Mouse (Mus musculus) hindbrain, embryonic 12.5 days (tissue): ENCODE results near the gene Ifngr2. TPM values are rescaled to one million over a fixed set of nuclear protein-coding genes. Genes with fewer than 3 reads are reported as not detected.

Source experiments
- ATAC-seq: fragments of 200-750 bp; cut with Nextera tagmentation; 2 replicates; pipeline ENCODE4 v1.8.0; 2017; ENCODE audit warnings: moderate TSS enrichment; ENCODE audit not compliant: low FRiP score
- H3K27ac ChIP-seq: fragments of 300-500 bp; sonication (generic); 2 replicates; pipeline ENCODE4 v1.5.1; 2016; ENCODE audit warnings: mild to moderate bottlenecking
- H3K27me3 ChIP-seq: fragments of 300-500 bp; sonication (generic); 2 replicates; pipeline ENCODE4 v1.6.1; 2016; ENCODE audit warnings: mild to moderate bottlenecking
- H3K36me3 ChIP-seq: fragments of 300-500 bp; sonication (generic); 2 replicates; pipeline ENCODE4 v1.6.1; 2016; ENCODE audit warnings: mild to moderate bottlenecking
- H3K4me1 ChIP-seq: fragments of 300-500 bp; sonication (generic); 2 replicates; pipeline ENCODE4 v1.6.1; 2016
- H3K4me2 ChIP-seq: fragments of 300-500 bp; sonication (generic); replicated peaks from 2 replicates; pipeline ENCODE4 v1.6.1; 2016; ENCODE audit warnings: mild to moderate bottlenecking
- H3K4me3 ChIP-seq: fragments of 300-500 bp; sonication (generic); 2 replicates; pipeline ENCODE4 v1.5.1; 2016; ENCODE audit warnings: mild to moderate bottlenecking
- H3K9ac ChIP-seq: fragments of 300-500 bp; sonication (generic); 2 replicates; pipeline ENCODE4 v1.6.1; 2016; ENCODE audit warnings: mild to moderate bottlenecking, moderate library complexity
- H3K9me3 ChIP-seq: fragments of 300-500 bp; sonication (generic); replicated peaks from 2 replicates; pipeline ENCODE4 v1.6.1; 2016; ENCODE audit warnings: mild to moderate bottlenecking
- WGBS: fragments of 180-500 bp; shearing (Covaris S2); methylation state at CpG from one replicate; pipeline ENCODE4 v1.1.7; 2016; 5-methylcytosine and 5-hydroxymethylcytosine counted together
- polyA plus RNA-seq: library from polyadenylated mRNA; unstranded; fragments of >200 nt; fragmentation: Nextera tagmentation; extraction: Ambion mirVana; gene quantifications from 2 replicates; pipeline ENCODE4 v1.2.1, GENCODE M21; 2016

Ifngr2 gene
- polyA plus RNA-seq, 1 experiment from 2014 or later = 48.6 TPM

DNA sequence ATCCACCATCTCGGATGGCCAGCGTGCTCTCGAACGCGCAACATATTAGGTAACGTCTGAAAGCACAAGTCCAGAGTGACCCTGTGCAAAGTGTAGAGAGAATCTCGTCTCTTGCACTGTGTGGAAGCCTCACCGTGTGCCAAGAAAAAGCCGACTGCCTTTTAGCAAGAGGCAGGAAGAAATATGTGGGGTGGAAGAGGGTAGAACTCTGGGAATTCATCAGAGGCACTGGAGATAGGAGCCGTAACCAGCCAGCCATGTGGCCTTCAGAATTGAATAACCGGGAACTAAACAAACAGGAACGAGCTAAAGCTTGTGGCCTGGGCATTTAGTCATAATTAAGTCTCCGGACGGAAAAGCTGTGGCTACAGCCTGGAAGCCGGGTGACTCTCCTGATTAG, 9.8 kb downstream of the Ifngr2 start:
- Histone ChIP-seq H3K27me3 (peaks cover 3% of the 10 kb centered on the region; the same call in 1 of the 2 replicates), H3K27ac (no peak overlapping the region), H3K4me2 (no peak overlapping the region), H3K36me3 (0 out of 2 replicates have a peak, but pooled peaks cover 16% of the 10 kb centered on the region), H3K4me1 (peaks cover 15% of the 10 kb centered on the region; the same call in 1 of the 2 replicates), H3K9me3 (no peaks in the 10 kb centered on the region), H3K9ac (no peak overlapping the region; the same call in 1 of the 2 replicates), H3K4me3 (no peak overlapping the region)
- WGBS = 81% methylated on average over 15 of the region's 15 CpGs
- no peak for ATAC-seq

GRCm38 (mm10) chr16:91557214-91557613, 10.3 kb downstream of the Ifngr2 start:
- peaks cover 3% of the 10 kb centered on the region; the same call in 1 of the 2 replicates for H3K27me3 ChIP-seq
- no peak overlapping the region for H3K27ac ChIP-seq
- H3K9me3 ChIP-seq = no peaks in the 10 kb centered on the region
- WGBS = 74% methylated on average over 7 of the region's 7 CpGs
- H3K4me2 ChIP-seq = no peak overlapping the region
- H3K9ac ChIP-seq = no peak overlapping the region
- no peak overlapping the region for H3K4me3 ChIP-seq
- peaks cover 19% of the 10 kb centered on the region; the same call in 1 of the 2 replicates for H3K36me3 ChIP-seq
- peaks cover 16% of the 10 kb centered on the region; the same call in 1 of the 2 replicates for H3K4me1 ChIP-seq
- no peak for ATAC-seq

- Histone ChIP-seq H3K4me3 (no peak overlapping the region), H3K4me1 (peaks cover 16% of the 10 kb centered on the region; the same call in 1 of the 2 replicates), H3K27ac (no peak overlapping the region), H3K4me2 (no peak overlapping the region), H3K36me3 (peaks cover 24% of the 10 kb centered on the region), H3K9me3 (no peaks in the 10 kb centered on the region), H3K9ac (no peak overlapping the region), H3K27me3 (peaks cover 3% of the 10 kb centered on the region; the same call in 1 of the 2 replicates)
- no peak for ATAC-seq
- WGBS = 93% methylated on average over 15 of the region's 15 CpGs
Measured at GRCm38 (mm10) chr16:91557693-91558092, 10.8 kb downstream of the Ifngr2 start.

DNA sequence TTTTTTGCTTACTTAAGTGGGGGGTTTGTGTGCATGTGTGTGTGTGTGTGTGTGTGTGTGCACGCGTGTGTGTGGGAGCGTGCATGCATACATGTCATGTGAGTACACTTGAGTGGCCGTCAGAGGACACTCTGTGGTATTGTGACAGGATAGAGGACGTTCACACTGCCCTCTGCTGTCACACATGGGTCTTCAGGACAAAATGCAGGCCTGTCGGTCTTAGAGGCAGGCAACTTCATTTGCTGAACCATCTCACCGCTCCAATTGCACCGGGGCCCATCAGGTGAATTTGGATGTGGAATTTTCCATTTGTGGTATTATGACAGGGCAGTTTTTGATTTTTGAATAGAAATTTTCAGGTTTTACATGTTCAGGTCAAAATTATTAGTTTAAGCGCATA, 14.2 kb downstream of the Ifngr2 start:
- Histone ChIP-seq H3K36me3 (peaks cover 41% of the 10 kb centered on the region), H3K4me1 (0 out of 2 replicates have a peak, but pooled peaks cover 4% of the 10 kb centered on the region), H3K4me2 (no peak overlapping the region), H3K9me3 (no peaks in the 10 kb centered on the region), H3K4me3 (no peak overlapping the region), H3K27me3 (no peaks in the 10 kb centered on the region), H3K27ac (no peak overlapping the region), H3K9ac (no peak overlapping the region)
- no peak for ATAC-seq
- WGBS = 55% methylated on average over 9 of the region's 9 CpGs

- H3K9me3 ChIP-seq = no peaks in the 10 kb centered on the region
- H3K36me3 ChIP-seq = peaks cover 41% of the 10 kb centered on the region
- no peaks in the 10 kb centered on the region for H3K27me3 ChIP-seq
- no peak overlapping the region; the same call in 1 of the 2 replicates for H3K4me3 ChIP-seq
- no peak for ATAC-seq
- H3K27ac ChIP-seq = no peak overlapping the region
- peak overlapping the region; percentile 19; the same call in 1 of the 2 replicates for H3K4me2 ChIP-seq
- H3K4me1 ChIP-seq = 0 out of 2 replicates have a peak, but pooled peaks cover 4% of the 10 kb centered on the region
- peak overlapping the region; percentile 39; the same call in 1 of the 2 replicates for H3K9ac ChIP-seq
- WGBS = 68% methylated on average over 38 of the region's 38 CpGs
Measured at GRCm38 (mm10) chr16:91561541-91562457, 14.9 kb downstream of the Ifngr2 start.

DNA sequence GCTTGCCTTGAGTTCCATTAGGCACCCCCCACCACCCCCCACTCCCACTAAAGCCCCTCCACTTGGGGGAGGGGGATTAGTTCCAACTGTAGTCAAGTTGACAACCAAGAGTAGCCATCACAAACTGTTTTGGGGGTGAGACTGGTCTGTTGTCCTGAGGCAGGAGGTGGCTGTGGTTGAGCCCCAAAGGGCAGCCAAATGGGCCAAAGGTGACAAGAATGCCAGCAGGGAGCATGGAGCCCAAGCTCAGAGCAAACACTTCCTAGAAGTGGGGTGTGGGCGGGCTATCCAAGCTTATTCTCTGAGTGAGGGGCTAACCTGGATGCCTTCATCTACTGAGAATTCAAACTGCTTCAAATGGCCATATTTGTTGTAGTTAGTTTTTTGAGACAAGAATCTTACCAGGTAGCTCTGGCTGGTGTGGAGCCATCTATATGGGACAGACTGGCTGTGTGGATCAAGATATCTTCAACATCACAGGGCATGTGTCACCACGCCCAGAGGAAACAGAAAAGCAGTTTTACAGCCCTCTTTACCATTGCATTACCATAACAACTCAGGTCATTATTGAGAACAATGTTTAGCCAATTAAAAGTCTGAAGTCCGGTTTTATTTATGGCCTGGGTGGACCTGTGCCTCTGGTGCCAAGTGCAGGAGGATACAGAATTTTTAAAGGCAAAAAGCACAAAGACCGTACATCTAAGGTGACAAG, 17.9 kb downstream of the Ifngr2 start:
- Histone ChIP-seq H3K4me3 (no peak overlapping the region), H3K4me2 (no peak overlapping the region), H3K9me3 (no peaks in the 10 kb centered on the region), H3K27ac (no peak overlapping the region), H3K9ac (no peak overlapping the region), H3K36me3 (peaks cover 27% of the 10 kb centered on the region), H3K4me1 (0 out of 2 replicates have a peak, but pooled peaks cover 4% of the 10 kb centered on the region), H3K27me3 (no peaks in the 10 kb centered on the region)
- WGBS = 89% methylated on average over 4 of the region's 4 CpGs
- ATAC-seq = no peak

- ATAC-seq = no peak
- H3K9ac ChIP-seq = no peak overlapping the region
- H3K36me3 ChIP-seq = peaks cover 25% of the 10 kb centered on the region
- H3K4me2 ChIP-seq = no peak overlapping the region
- 0 out of 2 replicates have a peak, but pooled peaks cover 4% of the 10 kb centered on the region for H3K4me1 ChIP-seq
- WGBS = 68% methylated on average over 9 of the region's 9 CpGs
- H3K4me3 ChIP-seq = no peak overlapping the region
- no peak overlapping the region for H3K27ac ChIP-seq
- no peaks in the 10 kb centered on the region for H3K9me3 ChIP-seq
- H3K27me3 ChIP-seq = no peaks in the 10 kb centered on the region
Measured at GRCm38 (mm10) chr16:91565292-91565951, 18.6 kb downstream of the Ifngr2 start.

DNA sequence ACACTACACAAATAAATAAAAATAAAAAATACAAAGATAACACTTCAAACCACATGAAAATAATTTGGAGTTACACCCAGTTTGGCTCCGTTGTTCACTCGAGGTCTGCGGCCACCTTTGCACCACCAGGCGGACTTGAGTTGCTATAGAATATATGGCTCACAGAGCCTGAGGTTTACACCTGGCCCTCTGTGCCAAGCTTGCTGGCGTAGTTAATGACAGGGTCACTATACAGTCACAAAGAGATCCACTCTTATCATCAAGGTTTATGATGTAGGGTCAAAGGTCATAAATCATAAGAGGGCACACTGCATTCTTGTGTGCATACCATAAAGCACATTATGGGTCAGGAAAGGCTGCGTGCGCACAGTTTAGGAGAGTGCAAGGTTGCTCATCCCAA, 19.1 kb downstream of the Ifngr2 start:
- Histone ChIP-seq H3K4me3 (no peak overlapping the region), H3K27me3 (no peaks in the 10 kb centered on the region), H3K4me1 (0 out of 2 replicates have a peak, but pooled peaks cover 4% of the 10 kb centered on the region), H3K27ac (no peak overlapping the region), H3K9me3 (no peaks in the 10 kb centered on the region), H3K4me2 (no peak overlapping the region), H3K36me3 (peaks cover 25% of the 10 kb centered on the region), H3K9ac (no peak overlapping the region)
- no peak for ATAC-seq
- 93% methylated on average over 7 of the region's 7 CpGs for WGBS

DNA sequence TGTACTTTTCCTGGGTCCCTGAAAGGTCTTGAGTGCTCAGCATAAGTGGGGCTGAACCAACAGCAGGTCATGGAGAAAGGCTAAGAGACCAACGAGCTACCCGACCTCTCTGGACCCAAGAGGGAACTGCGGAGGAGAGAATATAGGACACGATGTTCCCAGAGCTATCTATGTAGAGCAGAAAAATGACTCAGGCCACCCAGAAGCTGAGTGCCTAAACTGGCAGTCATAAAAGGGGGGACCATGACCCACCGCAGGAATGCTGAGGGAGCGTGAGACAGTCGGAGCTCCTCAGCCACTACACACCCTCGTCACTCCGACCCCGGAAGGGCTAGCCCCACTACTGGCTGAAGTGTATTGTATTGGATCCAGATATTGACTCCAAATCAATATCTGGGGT, 22.1 kb downstream of the Ifngr2 start:
- H3K9ac ChIP-seq = no peak overlapping the region
- no peak overlapping the region for H3K4me3 ChIP-seq
- H3K9me3 ChIP-seq = no peaks in the 10 kb centered on the region
- H3K36me3 ChIP-seq = peaks cover 4% of the 10 kb centered on the region; the same call in 1 of the 2 replicates
- 90% methylated on average over 10 of the region's 10 CpGs for WGBS
- no peaks in the 10 kb centered on the region for H3K27me3 ChIP-seq
- H3K27ac ChIP-seq = no peak overlapping the region
- no peak for ATAC-seq
- no peaks in the 10 kb centered on the region for H3K4me1 ChIP-seq
- no peak overlapping the region for H3K4me2 ChIP-seq

DNA sequence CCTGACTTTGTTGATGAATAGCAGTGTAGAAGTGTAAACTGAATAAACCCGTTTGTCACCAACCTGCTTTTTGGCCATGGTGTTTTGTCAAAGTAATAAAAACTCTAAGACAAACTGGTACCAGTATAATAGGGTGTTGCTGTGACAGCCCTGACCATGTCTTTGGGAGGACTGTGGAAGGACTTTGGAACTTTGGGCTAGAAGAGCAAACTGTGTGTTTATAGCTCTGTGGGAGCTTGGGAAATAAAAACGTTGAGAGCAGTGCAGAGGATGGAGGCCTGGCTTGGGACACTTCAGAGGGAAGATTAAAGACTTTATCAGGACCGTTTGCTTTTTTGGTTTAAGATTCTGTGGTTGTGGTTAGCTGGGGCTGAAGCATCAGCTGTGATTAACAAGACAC, 24.2 kb downstream of the Ifngr2 start:
- H3K4me1 ChIP-seq = no peaks in the 10 kb centered on the region
- H3K27me3 ChIP-seq = no peaks in the 10 kb centered on the region
- no peak overlapping the region for H3K4me3 ChIP-seq
- no peak overlapping the region for H3K27ac ChIP-seq
- H3K4me2 ChIP-seq = no peak overlapping the region
- H3K9ac ChIP-seq = no peak overlapping the region
- ATAC-seq = no peak
- peaks cover 9% of the 10 kb centered on the region; the same call in 1 of the 2 replicates for H3K36me3 ChIP-seq
- WGBS = 79% methylated on average over 3 of the region's 3 CpGs
- no peaks in the 10 kb centered on the region for H3K9me3 ChIP-seq

- Histone ChIP-seq H3K9ac (no peak overlapping the region), H3K27me3 (no peaks in the 10 kb centered on the region), H3K9me3 (no peaks in the 10 kb centered on the region), H3K36me3 (peaks cover 11% of the 10 kb centered on the region; the same call in 1 of the 2 replicates), H3K27ac (no peak overlapping the region), H3K4me3 (no peak overlapping the region), H3K4me2 (no peak overlapping the region), H3K4me1 (no peaks in the 10 kb centered on the region)
- WGBS = 73% methylated on average over 13 of the region's 13 CpGs
- ATAC-seq = no peak
Measured at GRCm38 (mm10) chr16:91575151-91575550, 28.3 kb downstream of the Ifngr2 start.
